Mouse (Mus musculus) C2C12 (cell line): ENCODE results near the gene Cpt1a.

Experiments
- MAX ChIP-seq: IDR thresholded peaks from one replicate; pipeline ENCODE4 v1.6.1; 2011; ENCODE audit warnings: mild to moderate bottlenecking, control low read depth
- MYOD1 ChIP-seq: IDR thresholded peaks from one replicate; pipeline ENCODE4 v1.6.1; 2011; ENCODE audit warnings: low read depth; ENCODE audit not compliant: control insufficient read depth, insufficient read length

GRCm38 (mm10) chr19:3388629-3389057, 66.5 kb downstream of the Cpt1a start, which contains the start of gene Tesmin:
- no peak for TF ChIP-seq MYOD1
- no peak for TF ChIP-seq MAX
